Mouse (Mus musculus): ENCODE data around the gene Cog6. TPM values are rescaled to one million over a fixed set of nuclear protein-coding genes. Genes with fewer than 3 reads are reported as not detected.

Gene Cog6
- polyA plus RNA-seq, 1 experiment from 2014 or later = 61.4 TPM

GRCm38 (mm10) chr3:53031586-53031985 lies 14.5 kb upstream of the Cog6 start:
- no peak overlapping the region for H3K4me3 ChIP-seq (ENCODE audit: control insufficient read depth in 1 of 2, insufficient read depth in 1 of 2, low read depth in 1 of 2, low read length in 2 of 2)
- no peak for ATAC-seq (ENCODE audit: insufficient number of reproducible peaks, insufficient read depth, low FRiP score, low read depth)
- no peaks in the 10 kb centered on the region for H3K36me3 ChIP-seq (ENCODE audit: control insufficient read depth, insufficient read depth, low read length)
- no peaks in the 10 kb centered on the region for H3K9me3 ChIP-seq (ENCODE audit: control insufficient read depth, low read length)
- H3K9ac ChIP-seq (ENCODE audit: low read length) = no peak overlapping the region
- H3K4me2 ChIP-seq (ENCODE audit: low read length) = no peak overlapping the region
- H3K4me1 ChIP-seq (ENCODE audit: control insufficient read depth in 2 of 2, insufficient read depth in 2 of 2, low read length in 2 of 2) = peaks cover 6% of the 10 kb centered on the region in 2 experiments; a peak in 1 of 4 replicates
- WGBS = 38% methylated on average over 6 of the region's 6 CpGs
- no peaks in the 10 kb centered on the region for H3K27me3 ChIP-seq (ENCODE audit: control insufficient read depth, insufficient read depth, low read length)
- no peak overlapping the region for H3K27ac ChIP-seq (replicated peaks in 1 of 2; ENCODE audit: control insufficient read depth in 1 of 2, insufficient read depth in 1 of 2, low read depth in 2 of 2, low read length in 2 of 2)

GRCm38 (mm10) chr3:53029046-53029445 lies 12.0 kb upstream of the Cog6 start:
- Histone ChIP-seq H3K36me3 (ENCODE audit: control insufficient read depth, insufficient read depth, low read length) (no peaks in the 10 kb centered on the region), H3K4me1 (ENCODE audit: control insufficient read depth in 2 of 2, insufficient read depth in 2 of 2, low read length in 2 of 2) (peaks cover 3 to 4% of the 10 kb centered on the region in 2 experiments; a peak in 1 of 4 replicates), H3K4me3 (ENCODE audit: control insufficient read depth in 1 of 2, insufficient read depth in 1 of 2, low read depth in 1 of 2, low read length in 2 of 2) (no peak overlapping the region), H3K9ac (ENCODE audit: low read length) (no peak overlapping the region), H3K9me3 (ENCODE audit: control insufficient read depth, low read length) (no peaks in the 10 kb centered on the region), H3K27me3 (ENCODE audit: control insufficient read depth, insufficient read depth, low read length) (no peaks in the 10 kb centered on the region), H3K4me2 (ENCODE audit: low read length) (no peak overlapping the region), H3K27ac (replicated peaks in 1 of 2; ENCODE audit: control insufficient read depth in 1 of 2, insufficient read depth in 1 of 2, low read depth in 2 of 2, low read length in 2 of 2) (no peak overlapping the region)
- 19% methylated on average over 7 of the region's 7 CpGs for WGBS
- ATAC-seq (ENCODE audit: insufficient number of reproducible peaks, insufficient read depth, low FRiP score, low read depth) = no peak

GRCm38 (mm10) chr3:53027333-53027732 lies 10.3 kb upstream of the Cog6 start:
- WGBS = 38% methylated on average over 4 of the region's 4 CpGs
- ATAC-seq (ENCODE audit: insufficient number of reproducible peaks, insufficient read depth, low FRiP score, low read depth) = no peak

GRCm38 (mm10) chr3:53007411-53007810 lies 9.6 kb downstream of the Cog6 start:
- Histone ChIP-seq H3K9me3 (ENCODE audit: control insufficient read depth, low read length) (no peaks in the 10 kb centered on the region), H3K27me3 (ENCODE audit: control insufficient read depth, insufficient read depth, low read length) (no peaks in the 10 kb centered on the region), H3K4me3 (ENCODE audit: control insufficient read depth in 1 of 2, insufficient read depth in 1 of 2, low read depth in 1 of 2, low read length in 2 of 2) (no peak overlapping the region), H3K27ac (replicated peaks in 1 of 2; ENCODE audit: control insufficient read depth in 1 of 2, insufficient read depth in 1 of 2, low read depth in 2 of 2, low read length in 2 of 2) (no peak overlapping the region), H3K9ac (ENCODE audit: low read length) (no peak overlapping the region), H3K4me1 (ENCODE audit: control insufficient read depth in 2 of 2, insufficient read depth in 2 of 2, low read length in 2 of 2) (no peaks in the 10 kb centered on the region), H3K4me2 (ENCODE audit: low read length) (no peak overlapping the region), H3K36me3 (ENCODE audit: control insufficient read depth, insufficient read depth, low read length) (peaks cover 92% of the 10 kb centered on the region)
- 86% methylated on average over 8 of the region's 8 CpGs for WGBS
- no peak for ATAC-seq (ENCODE audit: insufficient number of reproducible peaks, insufficient read depth, low FRiP score, low read depth)

More at GRCm38 (mm10) chr3:53027333-53027732, 10.3 kb upstream of the Cog6 start:
- Histone ChIP-seq H3K4me2 (ENCODE audit: low read length) (no peak overlapping the region), H3K4me3 (ENCODE audit: control insufficient read depth in 1 of 2, insufficient read depth in 1 of 2, low read depth in 1 of 2, low read length in 2 of 2) (no peak overlapping the region), H3K27ac (replicated peaks in 1 of 2; ENCODE audit: control insufficient read depth in 1 of 2, insufficient read depth in 1 of 2, low read depth in 2 of 2, low read length in 2 of 2) (no peak overlapping the region), H3K27me3 (ENCODE audit: control insufficient read depth, insufficient read depth, low read length) (no peaks in the 10 kb centered on the region), H3K9ac (ENCODE audit: low read length) (no peak overlapping the region), H3K9me3 (ENCODE audit: control insufficient read depth, low read length) (no peaks in the 10 kb centered on the region), H3K4me1 (ENCODE audit: control insufficient read depth in 2 of 2, insufficient read depth in 2 of 2, low read length in 2 of 2) (no peaks in the 10 kb centered on the region; a peak in 1 of 4 replicates), H3K36me3 (ENCODE audit: control insufficient read depth, insufficient read depth, low read length) (no peaks in the 10 kb centered on the region)

- no peaks in the 10 kb centered on the region for H3K27me3 ChIP-seq (ENCODE audit: control insufficient read depth, insufficient read depth, low read length)
- 64% methylated on average over 2 of the region's 2 CpGs for WGBS
- peaks cover 93% of the 10 kb centered on the region for H3K36me3 ChIP-seq (ENCODE audit: control insufficient read depth, insufficient read depth, low read length)
Measured at GRCm38 (mm10) chr3:53004406-53005114, 12.5 kb downstream of the Cog6 start.

GRCm38 (mm10) chr3:53002076-53002475 lies 15.0 kb downstream of the Cog6 start:
- peaks cover 93% of the 10 kb centered on the region for H3K36me3 ChIP-seq (ENCODE audit: control insufficient read depth, insufficient read depth, low read length)

More at GRCm38 (mm10) chr3:53004406-53005114, 12.5 kb downstream of the Cog6 start:
- Histone ChIP-seq H3K9me3 (ENCODE audit: control insufficient read depth, low read length) (no peaks in the 10 kb centered on the region), H3K4me3 (ENCODE audit: control insufficient read depth in 1 of 2, insufficient read depth in 1 of 2, low read depth in 1 of 2, low read length in 2 of 2) (no peak overlapping the region), H3K27ac (replicated peaks in 1 of 2; ENCODE audit: control insufficient read depth in 1 of 2, insufficient read depth in 1 of 2, low read depth in 2 of 2, low read length in 2 of 2) (no peak overlapping the region), H3K4me2 (ENCODE audit: low read length) (no peak overlapping the region), H3K9ac (ENCODE audit: low read length) (no peak overlapping the region), H3K4me1 (ENCODE audit: control insufficient read depth in 2 of 2, insufficient read depth in 2 of 2, low read length in 2 of 2) (no peaks in the 10 kb centered on the region)
- no peak for ATAC-seq (ENCODE audit: insufficient number of reproducible peaks, insufficient read depth, low FRiP score, low read depth)

GRCm38 (mm10) chr3:52999996-53000395 lies 17.0 kb downstream of the Cog6 start:
- H3K27me3 ChIP-seq (ENCODE audit: control insufficient read depth, insufficient read depth, low read length) = no peaks in the 10 kb centered on the region
- no peaks in the 10 kb centered on the region; a peak in 1 of 4 replicates for H3K4me1 ChIP-seq (ENCODE audit: control insufficient read depth in 2 of 2, insufficient read depth in 2 of 2, low read length in 2 of 2)
- no peak overlapping the region for H3K4me2 ChIP-seq (ENCODE audit: low read length)
- H3K36me3 ChIP-seq (ENCODE audit: control insufficient read depth, insufficient read depth, low read length) = peaks cover 90% of the 10 kb centered on the region
- H3K9ac ChIP-seq (ENCODE audit: low read length) = no peak overlapping the region
- no peak overlapping the region for H3K27ac ChIP-seq (replicated peaks in 1 of 2; ENCODE audit: control insufficient read depth in 1 of 2, insufficient read depth in 1 of 2, low read depth in 2 of 2, low read length in 2 of 2)
- WGBS = 74% methylated on average over 3 of the region's 3 CpGs
- no peak overlapping the region for H3K4me3 ChIP-seq (ENCODE audit: control insufficient read depth in 1 of 2, insufficient read depth in 1 of 2, low read depth in 1 of 2, low read length in 2 of 2)
- H3K9me3 ChIP-seq (ENCODE audit: control insufficient read depth, low read length) = no peaks in the 10 kb centered on the region
- no peak for ATAC-seq (ENCODE audit: insufficient number of reproducible peaks, insufficient read depth, low FRiP score, low read depth)

More at GRCm38 (mm10) chr3:53002076-53002475, 15.0 kb downstream of the Cog6 start:
- WGBS = 68% methylated on average over 6 of the region's 6 CpGs
- H3K27me3 ChIP-seq (ENCODE audit: control insufficient read depth, insufficient read depth, low read length) = no peaks in the 10 kb centered on the region
- no peak overlapping the region for H3K27ac ChIP-seq (replicated peaks in 1 of 2; ENCODE audit: control insufficient read depth in 1 of 2, insufficient read depth in 1 of 2, low read depth in 2 of 2, low read length in 2 of 2)
- ATAC-seq (ENCODE audit: insufficient number of reproducible peaks, insufficient read depth, low FRiP score, low read depth) = no peak
- no peak overlapping the region for H3K4me2 ChIP-seq (ENCODE audit: low read length)
- no peak overlapping the region for H3K4me3 ChIP-seq (ENCODE audit: control insufficient read depth in 1 of 2, insufficient read depth in 1 of 2, low read depth in 1 of 2, low read length in 2 of 2)
- H3K9ac ChIP-seq (ENCODE audit: low read length) = no peak overlapping the region
- no peaks in the 10 kb centered on the region for H3K9me3 ChIP-seq (ENCODE audit: control insufficient read depth, low read length)
- no peaks in the 10 kb centered on the region; a peak in 1 of 4 replicates for H3K4me1 ChIP-seq (ENCODE audit: control insufficient read depth in 2 of 2, insufficient read depth in 2 of 2, low read length in 2 of 2)
